Mouse (Mus musculus): ENCODE measurements at regions not wholly inside any gene's neighbourhood (a gene's known extent, or its start where the extent isn't known, plus 50 kb on each side); places are given as distances from the start of the nearest gene placed in this dataset.

DNA sequence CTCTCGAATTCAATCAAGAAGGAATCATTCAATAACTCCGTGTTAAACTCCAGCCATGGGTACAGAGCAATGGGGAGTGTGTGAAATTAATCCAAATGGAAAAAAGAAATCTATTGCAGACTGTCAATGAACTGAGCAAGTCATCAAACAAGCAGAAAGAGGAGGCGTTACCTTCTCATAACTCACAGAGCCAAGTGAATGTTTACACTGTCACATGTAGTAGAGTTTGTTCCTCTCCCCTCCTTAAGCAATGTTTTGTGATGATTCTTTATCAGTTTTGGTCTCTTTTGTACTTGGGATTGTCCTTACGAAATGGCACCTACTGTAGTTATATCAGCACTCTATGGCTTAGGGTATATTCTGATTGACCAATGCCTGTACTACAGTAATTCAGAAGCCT lies 226.6 kb upstream of the Prdm1 start:
- no peak for ATAC-seq (ENCODE audit: low FRiP score, low TSS enrichment)
- 72% methylated on average over 4 of the region's 4 CpGs for WGBS
- Histone ChIP-seq H3K9me3 (ENCODE audit: low read length) (no peaks in the 10 kb centered on the region), H3K4me1 (ENCODE audit: insufficient read depth, low read length) (0 out of 2 replicates have a peak, but pooled peaks cover 3% of the 10 kb centered on the region), H3K27me3 (ENCODE audit: insufficient read depth, low read length) (no peaks in the 10 kb centered on the region), H3K4me3 (ENCODE audit: low read length) (no peak overlapping the region), H3K36me3 (ENCODE audit: insufficient read depth, low read length) (no peaks in the 10 kb centered on the region), H3K27ac (ENCODE audit: low read length) (no peak overlapping the region), H3K4me2 (replicated peaks; ENCODE audit: low read depth, low read length) (no peak overlapping the region), H3K9ac (replicated peaks; ENCODE audit: low read length) (no peak overlapping the region)

DNA sequence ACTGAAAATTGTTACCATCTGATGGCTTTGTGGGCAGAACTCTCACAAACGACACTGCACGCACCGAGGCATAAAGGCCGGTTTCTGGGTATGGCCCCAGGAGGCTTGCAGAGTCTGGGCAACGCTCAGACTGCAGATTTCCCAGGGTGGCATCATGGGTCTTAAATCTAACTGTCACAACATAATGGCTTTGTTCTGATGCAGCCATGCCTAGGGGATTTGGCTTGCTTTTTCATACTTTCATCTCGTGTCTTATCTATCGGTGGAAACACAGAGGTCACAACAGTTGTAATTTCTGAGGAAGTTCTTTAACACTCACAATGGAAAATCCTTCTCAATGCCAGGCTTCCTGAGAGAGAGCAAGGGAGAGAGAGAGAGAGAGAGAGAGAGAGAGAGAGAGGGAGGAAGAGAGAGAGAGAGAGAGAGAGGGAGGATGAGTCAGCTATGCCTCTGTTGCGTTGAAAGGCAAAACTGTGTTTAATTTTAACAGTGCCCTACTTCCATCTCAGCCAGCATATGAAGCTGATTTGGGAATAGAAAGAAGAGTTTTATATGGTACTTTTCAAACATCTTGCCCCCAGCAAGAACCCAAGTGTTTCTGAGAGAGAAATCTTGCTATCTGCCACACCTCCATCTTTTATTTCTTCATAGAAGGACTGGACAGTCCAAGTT lies 224.6 kb upstream of the Prdm1 start:
- H3K9ac ChIP-seq (replicated peaks; ENCODE audit: low read length), result no peak overlapping the region
- H3K27ac ChIP-seq (ENCODE audit: low read length), result no peak overlapping the region
- no peaks in the 10 kb centered on the region for H3K9me3 ChIP-seq (ENCODE audit: low read length)
- H3K27me3 ChIP-seq (ENCODE audit: insufficient read depth, low read length), result no peaks in the 10 kb centered on the region
- no peak overlapping the region for H3K4me2 ChIP-seq (replicated peaks; ENCODE audit: low read depth, low read length)
- no peak for ATAC-seq (ENCODE audit: low FRiP score, low TSS enrichment)
- H3K4me3 ChIP-seq (ENCODE audit: low read length), result no peak overlapping the region
- 60% methylated on average over 8 of the region's 8 CpGs for whole genome bisulfite sequencing
- H3K36me3 ChIP-seq (ENCODE audit: insufficient read depth, low read length), result no peaks in the 10 kb centered on the region
- 0 out of 2 replicates have a peak, but pooled peaks cover 3% of the 10 kb centered on the region for H3K4me1 ChIP-seq (ENCODE audit: insufficient read depth, low read length)

DNA sequence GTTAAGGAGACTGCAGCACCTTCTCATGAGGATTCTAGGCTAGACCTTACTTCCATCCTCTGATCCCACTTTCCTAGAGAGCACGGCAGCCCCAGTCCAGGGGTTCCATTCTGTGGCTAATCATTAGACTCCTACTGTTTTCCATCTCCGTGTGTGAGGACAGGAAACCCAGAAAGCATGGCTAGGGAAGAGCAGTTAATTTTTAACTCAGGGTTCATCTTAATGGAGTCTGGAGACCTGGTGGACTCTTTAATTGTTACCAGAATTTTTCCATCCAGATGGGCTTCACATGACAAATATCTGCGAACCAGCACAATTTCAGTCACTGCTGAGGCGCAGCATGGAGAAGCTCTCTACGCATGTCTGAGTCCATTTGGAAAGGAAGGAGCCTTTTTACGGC lies 222.8 kb upstream of the Prdm1 start:
- Histone ChIP-seq H3K4me1 (ENCODE audit: insufficient read depth, low read length) (0 out of 2 replicates have a peak, but pooled peaks cover 3% of the 10 kb centered on the region), H3K27me3 (ENCODE audit: insufficient read depth, low read length) (no peaks in the 10 kb centered on the region), H3K36me3 (ENCODE audit: insufficient read depth, low read length) (no peaks in the 10 kb centered on the region), H3K9me3 (ENCODE audit: low read length) (no peaks in the 10 kb centered on the region), H3K9ac (replicated peaks; ENCODE audit: low read length) (no peak overlapping the region), H3K4me2 (replicated peaks; ENCODE audit: low read depth, low read length) (no peak overlapping the region), H3K27ac (ENCODE audit: low read length) (peak overlapping the region; percentile 67; the same call in 1 of the 2 replicates), H3K4me3 (ENCODE audit: low read length) (no peak overlapping the region)
- ATAC-seq (ENCODE audit: low FRiP score, low TSS enrichment), result peak; percentile 88
- WGBS, result 68% methylated on average over 6 of the region's 6 CpGs

DNA sequence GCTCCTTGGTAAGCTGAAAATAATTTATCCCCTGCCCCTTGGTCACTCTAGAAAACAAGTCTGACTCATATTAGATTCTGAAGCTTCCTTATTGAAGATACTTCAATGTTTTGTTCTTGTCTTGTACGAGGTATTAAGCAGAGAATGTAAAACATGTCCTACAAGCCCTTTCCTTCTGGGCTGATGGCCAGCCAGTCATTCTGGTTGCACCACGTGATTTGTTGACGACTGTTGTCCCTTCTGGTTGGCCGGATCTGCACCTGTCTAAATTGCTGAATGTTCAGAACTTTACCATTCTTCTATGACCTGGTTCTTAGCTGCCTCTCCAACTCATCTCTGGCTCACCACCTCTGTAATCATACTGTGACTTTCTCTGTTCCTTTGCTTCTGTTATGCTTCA lies 220.9 kb upstream of the Prdm1 start:
- WGBS, result 57% methylated on average over 4 of the region's 4 CpGs

DNA sequence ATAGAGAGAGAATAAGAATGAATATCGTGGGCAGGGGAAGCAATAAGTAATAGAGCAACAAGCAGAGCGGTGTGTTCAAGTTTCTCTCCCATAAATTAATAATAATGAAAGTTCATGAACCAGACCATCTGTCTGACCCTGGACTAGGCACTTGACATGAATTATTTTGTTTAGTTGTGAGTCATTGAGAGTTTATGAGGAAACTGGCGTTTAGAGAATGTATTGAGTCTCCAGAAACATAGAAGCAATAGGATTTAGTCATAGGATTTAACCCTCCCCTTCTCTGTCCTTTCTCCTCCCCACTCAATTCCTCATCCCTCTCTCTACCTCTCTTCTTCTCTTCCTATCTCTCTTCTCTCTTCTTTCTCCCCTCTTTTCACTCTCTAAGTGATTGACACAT lies 219.1 kb upstream of the Prdm1 start:
- Histone ChIP-seq H3K27ac (ENCODE audit: low read length) (no peak overlapping the region), H3K9ac (replicated peaks; ENCODE audit: low read length) (no peak overlapping the region), H3K4me2 (replicated peaks; ENCODE audit: low read depth, low read length) (no peak overlapping the region), H3K9me3 (ENCODE audit: low read length) (no peaks in the 10 kb centered on the region), H3K27me3 (ENCODE audit: insufficient read depth, low read length) (no peaks in the 10 kb centered on the region), H3K4me3 (ENCODE audit: low read length) (no peak overlapping the region), H3K36me3 (ENCODE audit: insufficient read depth, low read length) (no peaks in the 10 kb centered on the region), H3K4me1 (ENCODE audit: insufficient read depth, low read length) (0 out of 2 replicates have a peak, but pooled peaks cover 3% of the 10 kb centered on the region)
- WGBS, result 46% methylated on average over 3 of the region's 3 CpGs
- no peak for ATAC-seq (ENCODE audit: low FRiP score, low TSS enrichment)

More for the DNA sequence above, 220.9 kb upstream of the Prdm1 start:
- H3K4me3 ChIP-seq (ENCODE audit: low read length), result no peak overlapping the region
- H3K27me3 ChIP-seq (ENCODE audit: insufficient read depth, low read length), result no peaks in the 10 kb centered on the region
- H3K4me2 ChIP-seq (replicated peaks; ENCODE audit: low read depth, low read length), result no peak overlapping the region
- ATAC-seq (ENCODE audit: low FRiP score, low TSS enrichment), result no peak
- no peaks in the 10 kb centered on the region for H3K36me3 ChIP-seq (ENCODE audit: insufficient read depth, low read length)
- no peaks in the 10 kb centered on the region for H3K9me3 ChIP-seq (ENCODE audit: low read length)
- no peak overlapping the region for H3K27ac ChIP-seq (ENCODE audit: low read length)
- no peak overlapping the region for H3K9ac ChIP-seq (replicated peaks; ENCODE audit: low read length)
- 0 out of 2 replicates have a peak, but pooled peaks cover 3% of the 10 kb centered on the region for H3K4me1 ChIP-seq (ENCODE audit: insufficient read depth, low read length)

DNA sequence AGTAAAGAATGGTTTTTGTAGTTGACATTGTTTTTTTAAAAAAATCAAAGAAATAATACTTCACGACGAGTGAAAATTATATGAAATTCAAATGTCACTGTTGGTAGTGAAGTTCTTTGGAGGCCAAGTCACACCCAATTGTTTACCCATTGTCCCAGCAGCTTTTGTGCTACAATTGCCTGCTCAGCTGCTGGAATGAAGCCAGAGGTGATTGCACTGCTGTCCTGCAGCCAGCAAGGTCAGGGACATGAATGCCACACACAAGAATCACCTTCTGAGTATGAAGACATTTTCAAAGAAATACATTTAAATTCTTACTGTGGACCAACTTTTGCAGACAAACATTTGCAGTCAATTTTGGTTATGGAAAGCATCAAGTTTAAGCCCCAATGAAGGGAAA lies 215.9 kb upstream of the Prdm1 start:
- H3K36me3 ChIP-seq (ENCODE audit: insufficient read depth, low read length), result no peaks in the 10 kb centered on the region
- no peak overlapping the region for H3K9ac ChIP-seq (replicated peaks; ENCODE audit: low read length)
- WGBS, result 78% methylated on average over 2 of the region's 2 CpGs
- ATAC-seq (ENCODE audit: low FRiP score, low TSS enrichment), result no peak
- no peak overlapping the region for H3K27ac ChIP-seq (ENCODE audit: low read length)
- H3K27me3 ChIP-seq (ENCODE audit: insufficient read depth, low read length), result no peaks in the 10 kb centered on the region
- H3K4me2 ChIP-seq (replicated peaks; ENCODE audit: low read depth, low read length), result no peak overlapping the region
- H3K4me3 ChIP-seq (ENCODE audit: low read length), result no peak overlapping the region
- H3K9me3 ChIP-seq (ENCODE audit: low read length), result no peaks in the 10 kb centered on the region
- H3K4me1 ChIP-seq (ENCODE audit: insufficient read depth, low read length), result no peaks in the 10 kb centered on the region

DNA sequence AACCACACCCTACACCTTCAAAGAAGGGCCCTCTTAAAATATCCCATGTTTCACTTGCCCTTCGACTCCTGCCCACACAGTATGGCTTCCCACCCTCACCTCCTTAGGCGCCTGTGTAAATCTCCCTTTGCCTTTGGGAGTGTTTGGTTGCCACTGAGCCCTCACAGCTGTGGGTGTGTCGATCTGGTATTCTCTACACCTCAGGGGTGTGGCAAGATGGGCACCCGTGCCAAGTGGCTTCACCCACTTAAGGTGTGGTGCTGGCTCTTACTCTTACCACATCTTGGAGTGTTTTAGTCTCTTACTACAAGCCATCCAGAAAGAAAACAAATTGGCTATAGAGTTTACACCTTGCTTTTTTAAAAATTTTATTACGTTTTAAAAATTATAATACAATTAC lies 205.3 kb upstream of the Prdm1 start:
- H3K4me2 ChIP-seq (replicated peaks; ENCODE audit: low read depth, low read length), result no peak overlapping the region
- no peaks in the 10 kb centered on the region for H3K27me3 ChIP-seq (ENCODE audit: insufficient read depth, low read length)
- no peak overlapping the region for H3K9ac ChIP-seq (replicated peaks; ENCODE audit: low read length)
- ATAC-seq (ENCODE audit: low FRiP score, low TSS enrichment), result no peak
- no peaks in the 10 kb centered on the region for H3K36me3 ChIP-seq (ENCODE audit: insufficient read depth, low read length)
- H3K4me1 ChIP-seq (ENCODE audit: insufficient read depth, low read length), result no peaks in the 10 kb centered on the region
- 88% methylated on average over 5 of the region's 5 CpGs for WGBS
- no peaks in the 10 kb centered on the region for H3K9me3 ChIP-seq (ENCODE audit: low read length)
- no peak overlapping the region for H3K4me3 ChIP-seq (ENCODE audit: low read length)
- no peak overlapping the region for H3K27ac ChIP-seq (ENCODE audit: low read length)

DNA sequence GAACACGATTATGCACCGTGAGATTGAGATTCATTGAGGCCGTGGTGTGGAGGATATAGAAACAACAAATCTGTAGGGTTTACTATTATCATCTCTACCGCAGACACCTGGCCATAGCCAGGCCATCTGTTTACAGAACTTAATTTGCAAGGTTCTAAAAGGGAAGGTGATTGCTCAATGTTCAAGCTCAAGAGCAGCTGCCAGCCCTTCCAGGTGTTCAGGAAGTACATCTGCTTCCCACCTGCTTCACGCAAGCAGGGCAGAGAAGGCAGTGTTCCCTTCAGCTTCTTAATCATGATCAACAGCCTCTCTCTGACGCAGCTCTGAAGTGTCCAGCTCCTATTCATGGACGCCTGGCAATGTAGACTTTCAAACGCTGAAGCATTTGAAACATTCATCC lies 202.4 kb upstream of the Prdm1 start:
- no peaks in the 10 kb centered on the region for H3K4me1 ChIP-seq (ENCODE audit: insufficient read depth, low read length)
- 85% methylated on average over 8 of the region's 8 CpGs for WGBS
- no peak overlapping the region for H3K27ac ChIP-seq (ENCODE audit: low read length)
- H3K4me3 ChIP-seq (ENCODE audit: low read length), result no peak overlapping the region
- ATAC-seq (ENCODE audit: low FRiP score, low TSS enrichment), result no peak
- H3K36me3 ChIP-seq (ENCODE audit: insufficient read depth, low read length), result no peaks in the 10 kb centered on the region
- no peak overlapping the region for H3K4me2 ChIP-seq (replicated peaks; ENCODE audit: low read depth, low read length)
- no peak overlapping the region for H3K9ac ChIP-seq (replicated peaks; ENCODE audit: low read length)
- no peaks in the 10 kb centered on the region for H3K9me3 ChIP-seq (ENCODE audit: low read length)
- no peaks in the 10 kb centered on the region for H3K27me3 ChIP-seq (ENCODE audit: insufficient read depth, low read length)

DNA sequence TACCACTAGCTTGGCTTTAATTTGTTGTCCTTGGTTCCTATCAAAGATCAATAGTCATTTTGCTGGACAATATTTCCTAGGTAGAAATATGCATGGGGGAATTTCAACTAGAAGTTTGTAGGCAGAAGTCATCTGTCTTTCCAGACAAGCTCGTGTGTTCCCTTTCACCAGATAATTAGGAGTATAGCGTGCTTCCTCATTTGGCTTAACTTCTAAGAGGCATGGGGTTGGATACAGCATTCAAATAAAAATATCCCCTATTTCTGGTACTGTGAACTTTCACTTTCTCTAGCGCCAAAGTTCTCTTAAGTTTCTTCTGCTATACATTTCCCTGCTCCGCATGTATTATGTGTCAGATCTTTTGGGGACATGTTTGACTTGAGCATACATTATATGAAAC lies 200.7 kb upstream of the Prdm1 start:
- Histone ChIP-seq H3K4me2 (replicated peaks; ENCODE audit: low read depth, low read length) (no peak overlapping the region), H3K9me3 (ENCODE audit: low read length) (no peaks in the 10 kb centered on the region), H3K27ac (ENCODE audit: low read length) (no peak overlapping the region), H3K4me3 (ENCODE audit: low read length) (no peak overlapping the region), H3K36me3 (ENCODE audit: insufficient read depth, low read length) (no peaks in the 10 kb centered on the region), H3K27me3 (ENCODE audit: insufficient read depth, low read length) (no peaks in the 10 kb centered on the region), H3K4me1 (ENCODE audit: insufficient read depth, low read length) (no peaks in the 10 kb centered on the region), H3K9ac (replicated peaks; ENCODE audit: low read length) (no peak overlapping the region)
- WGBS, result 88% methylated on average over 4 of the region's 4 CpGs
- ATAC-seq (ENCODE audit: low FRiP score, low TSS enrichment), result no peak

DNA sequence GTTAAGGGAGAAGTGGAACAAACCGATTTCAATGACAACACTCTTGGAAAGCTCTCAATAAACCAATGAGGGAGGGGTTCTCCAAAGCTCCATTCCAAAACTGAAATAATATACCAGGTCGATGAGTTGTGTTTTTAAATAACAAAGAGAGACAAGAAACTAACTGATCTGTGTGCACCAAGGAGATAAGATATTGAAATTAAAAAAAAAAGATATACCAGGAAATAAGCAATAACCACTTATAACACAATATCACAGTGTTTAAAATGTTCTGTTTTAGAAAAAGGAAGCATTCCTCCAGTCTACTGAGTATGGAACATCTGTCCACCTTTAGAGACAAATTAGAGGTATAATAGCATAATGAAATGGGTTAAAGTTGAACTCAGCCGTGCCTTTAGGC lies 196.3 kb upstream of the Prdm1 start:
- Histone ChIP-seq H3K27ac (ENCODE audit: low read length) (no peak overlapping the region), H3K4me3 (ENCODE audit: low read length) (no peak overlapping the region), H3K36me3 (ENCODE audit: insufficient read depth, low read length) (no peaks in the 10 kb centered on the region), H3K9ac (replicated peaks; ENCODE audit: low read length) (no peak overlapping the region), H3K4me2 (replicated peaks; ENCODE audit: low read depth, low read length) (no peak overlapping the region), H3K27me3 (ENCODE audit: insufficient read depth, low read length) (no peaks in the 10 kb centered on the region), H3K4me1 (ENCODE audit: insufficient read depth, low read length) (no peaks in the 10 kb centered on the region), H3K9me3 (ENCODE audit: low read length) (no peaks in the 10 kb centered on the region)
- no peak for ATAC-seq (ENCODE audit: low FRiP score, low TSS enrichment)
- whole genome bisulfite sequencing, result 71% methylated on average over 3 of the region's 3 CpGs

Data from kidney, embryonic 16.5 days (tissue).